Mouse (Mus musculus) testis, adult 2 months (tissue): ENCODE data around the gene Aox4. TPM values are rescaled to one million over a fixed set of nuclear protein-coding genes. Genes with fewer than 3 reads are reported as not detected.

Experiments used
- H3K27ac ChIP-seq: fragments of 200-500 bp; 2 replicates; pipeline ENCODE4 v1.5.1; 2012; ENCODE audit warnings: low read depth, low read length; ENCODE audit not compliant: control insufficient read depth, insufficient read depth
- H3K27me3 ChIP-seq: fragments of 200-500 bp; 2 replicates; pipeline ENCODE4 v1.6.1; 2012; ENCODE audit warnings: mild to moderate bottlenecking, low read length, moderate library complexity; ENCODE audit not compliant: control insufficient read depth, insufficient read depth
- H3K36me3 ChIP-seq: fragments of 200-500 bp; 2 replicates; pipeline ENCODE4 v1.6.1; 2012; ENCODE audit warnings: mild to moderate bottlenecking, low read length; ENCODE audit not compliant: control insufficient read depth, insufficient read depth
- H3K4me1 ChIP-seq: fragments of 200-500 bp; 2 replicates; pipeline ENCODE4 v1.6.1; 2012; ENCODE audit warnings: low read length; ENCODE audit not compliant: control insufficient read depth, insufficient read depth
- H3K4me3 ChIP-seq: fragments of 200-500 bp; 2 replicates; pipeline ENCODE4 v1.5.1; 2012; ENCODE audit warnings: low read depth, mild to moderate bottlenecking, low read length, moderate library complexity, mixed read lengths; ENCODE audit not compliant: control insufficient read depth
- CTCF ChIP-seq: fragments of 200-500 bp; IDR thresholded peaks from 2 replicates; pipeline ENCODE4 v1.5.1; 2012; ENCODE audit warnings: low read depth, mild to moderate bottlenecking, inconsistent platforms, low read length, moderate library complexity; ENCODE audit not compliant: control insufficient read depth, insufficient read depth, insufficient replicate concordance
- POLR2A ChIP-seq: fragments of 200-500 bp; IDR thresholded peaks from 2 replicates; pipeline ENCODE4 v1.6.1; 2012; ENCODE audit warnings: low read depth, mild to moderate bottlenecking, inconsistent platforms, low read length, moderate library complexity; ENCODE audit not compliant: control insufficient read depth
- polyA plus RNA-seq: library from polyadenylated mRNA; depleted of rRNA; stranded (reverse); fragments of >200 nt; gene quantifications from 2 replicates; pipeline ENCODE4 v1.2.3, GENCODE M21; 2012

The Aox4 gene
- polyA plus RNA-seq, 1 experiment, result 1.0 TPM

GRCm38 (mm10) chr1:58229774-58230173, 19.6 kb downstream of the Aox4 start:
- TF ChIP-seq CTCF (no peak), POLR2A (no peak)
- Histone ChIP-seq H3K27ac (no peak overlapping the region), H3K36me3 (no peaks in the 10 kb centered on the region), H3K4me3 (no peak overlapping the region), H3K4me1 (no peaks in the 10 kb centered on the region; the same call in 1 of the 2 replicates), H3K27me3 (no peaks in the 10 kb centered on the region)

GRCm38 (mm10) chr1:58230542-58230941, 20.3 kb downstream of the Aox4 start:
- Histone ChIP-seq H3K36me3 (no peaks in the 10 kb centered on the region), H3K27ac (no peak overlapping the region), H3K4me1 (no peaks in the 10 kb centered on the region; the same call in 1 of the 2 replicates), H3K27me3 (no peaks in the 10 kb centered on the region), H3K4me3 (no peak overlapping the region)
- TF ChIP-seq POLR2A, result no peak
- no peak for TF ChIP-seq CTCF

- no peak overlapping the region for H3K4me3 ChIP-seq
- H3K36me3 ChIP-seq, result no peaks in the 10 kb centered on the region
- H3K27ac ChIP-seq, result no peak overlapping the region
- H3K27me3 ChIP-seq, result no peaks in the 10 kb centered on the region
- no peaks in the 10 kb centered on the region; the same call in 1 of the 2 replicates for H3K4me1 ChIP-seq
- TF ChIP-seq CTCF, result no peak
- TF ChIP-seq POLR2A, result no peak
Measured at GRCm38 (mm10) chr1:58235405-58235804, 25.2 kb downstream of the Aox4 start.

- Histone ChIP-seq H3K27ac (no peak overlapping the region), H3K36me3 (no peaks in the 10 kb centered on the region), H3K4me3 (no peak overlapping the region), H3K27me3 (no peaks in the 10 kb centered on the region), H3K4me1 (no peaks in the 10 kb centered on the region; the same call in 1 of the 2 replicates)
- TF ChIP-seq POLR2A (no peak), CTCF (no peak)
Measured at GRCm38 (mm10) chr1:58237527-58238299, 27.5 kb downstream of the Aox4 start.

GRCm38 (mm10) chr1:58238440-58238839, 28.2 kb downstream of the Aox4 start:
- Histone ChIP-seq H3K36me3 (no peaks in the 10 kb centered on the region), H3K4me1 (no peaks in the 10 kb centered on the region; the same call in 1 of the 2 replicates), H3K27me3 (no peaks in the 10 kb centered on the region), H3K27ac (no peak overlapping the region), H3K4me3 (no peak overlapping the region)
- TF ChIP-seq CTCF (no peak), POLR2A (no peak)

GRCm38 (mm10) chr1:58238961-58239360, 28.8 kb downstream of the Aox4 start:
- TF ChIP-seq POLR2A, result no peak
- no peak for TF ChIP-seq CTCF
- Histone ChIP-seq H3K4me1 (no peaks in the 10 kb centered on the region; the same call in 1 of the 2 replicates), H3K27ac (no peak overlapping the region), H3K4me3 (no peak overlapping the region), H3K36me3 (no peaks in the 10 kb centered on the region), H3K27me3 (no peaks in the 10 kb centered on the region)

- H3K36me3 ChIP-seq, result no peaks in the 10 kb centered on the region
- H3K27me3 ChIP-seq, result no peaks in the 10 kb centered on the region
- no peaks in the 10 kb centered on the region; the same call in 1 of the 2 replicates for H3K4me1 ChIP-seq
- no peak overlapping the region for H3K4me3 ChIP-seq
- no peak overlapping the region for H3K27ac ChIP-seq
- TF ChIP-seq CTCF (no peak), POLR2A (no peak)
Measured at GRCm38 (mm10) chr1:58240347-58240746, 30.1 kb downstream of the Aox4 start.
